ENCODE assay signal across 24 mouse cellular contexts in genomic region chr13:110450056-110450455, GRCm38 (mm10). TPM values are rescaled to one million over a fixed set of nuclear protein-coding genes. Genes with fewer than 3 reads are reported as not detected.
A peak's percentile ranks its signal among the peaks of the same experiment; 100 is the strongest.
DNase-seq lines count a peak whose midpoint lies in the region; ATAC-seq and TF ChIP-seq lines count a peak whose summit lies in the region.
"Had no signal": no experiment of that assay in that cellular context is flagged by ENCODE, and none has a peak within 500 bp of the region (broad histone marks: within the 10 kb centered on the region; RNA-seq: fewer than 3 reads in every experiment).

No protein-coding gene starts in this region.

- H3K9me3 ChIP-seq in intestine, embryonic 14.5 days (ENCODE audit: control insufficient read depth, low read length), result no peaks in the 10 kb centered on the region
- no peaks in the 10 kb centered on the region for H3K9me3 ChIP-seq in intestine, embryonic 15.5 days
- no peaks in the 10 kb centered on the region for H3K9me3 ChIP-seq in intestine, embryonic 16.5 days (ENCODE audit: control insufficient read depth, low read length)
- H3K9me3 ChIP-seq in intestine, postnatal 0 days (ENCODE audit: control insufficient read depth), result no peaks in the 10 kb centered on the region
- H3K9me3 ChIP-seq in midbrain, embryonic 15.5 days, result no peaks in the 10 kb centered on the region

- no peak overlapping the region for H3K4me3 ChIP-seq in intestine, embryonic 14.5 days (ENCODE audit: low read depth, low read length)
- H3K4me3 ChIP-seq in intestine, embryonic 15.5 days (replicated peaks), result no peak overlapping the region
- H3K4me3 ChIP-seq in intestine, embryonic 16.5 days (ENCODE audit: low read length), result no peak overlapping the region
- H3K4me3 ChIP-seq in intestine, postnatal 0 days (ENCODE audit: low read depth, low read length), result no peak overlapping the region
- no peak overlapping the region for H3K4me3 ChIP-seq in midbrain, embryonic 15.5 days

- no peak for TF ChIP-seq CTCF in intestine, postnatal 0 days (IDR thresholded peaks at IDR 0.05; ENCODE audit: low read depth)

- DNase-seq in intestine, embryonic 14.5 days (ENCODE audit: low spot score), result no peak
- no peak for DNase-seq in cerebellum, adult 8-10 months
- no peak for DNase-seq in c-Kit-positive CD71-positive TER-119-positive erythroid progenitor cells, embryonic 14.5 days (ENCODE audit: low spot score)
- DNase-seq: adrenal gland, adult 2 months; adrenal gland, adult 8-10 months; adrenal gland, postnatal 10 days; adrenal gland, postnatal 14 days; adrenal gland, postnatal 25 days; adrenal gland, postnatal 36 days; B cell, adult 2 months; cerebellum, adult 11 months; cerebellum, adult 11-12 months; cerebellum, adult 18-20 months had no signal

- H3K4me1 ChIP-seq in intestine, embryonic 14.5 days (replicated peaks; ENCODE audit: control insufficient read depth, insufficient read depth, low read length), result peaks cover 4% of the 10 kb centered on the region
- no peaks in the 10 kb centered on the region for H3K4me1 ChIP-seq in intestine, embryonic 15.5 days (replicated peaks)
- H3K4me1 ChIP-seq in intestine, embryonic 16.5 days (ENCODE audit: control insufficient read depth, insufficient read depth, low read length), result peaks cover 6% of the 10 kb centered on the region
- H3K4me1 ChIP-seq in intestine, postnatal 0 days (replicated peaks; ENCODE audit: control insufficient read depth, insufficient read depth, low read length), result no peaks in the 10 kb centered on the region
- H3K4me1 ChIP-seq in midbrain, embryonic 15.5 days, result no peaks in the 10 kb centered on the region

- H3K27me3 ChIP-seq in intestine, embryonic 14.5 days (replicated peaks; ENCODE audit: control insufficient read depth, insufficient read depth, low read length), result no peaks in the 10 kb centered on the region
- H3K27me3 ChIP-seq in intestine, embryonic 15.5 days (replicated peaks), result no peaks in the 10 kb centered on the region
- no peaks in the 10 kb centered on the region for H3K27me3 ChIP-seq in intestine, embryonic 16.5 days (replicated peaks; ENCODE audit: control insufficient read depth, insufficient read depth, low read length)
- no peaks in the 10 kb centered on the region for H3K27me3 ChIP-seq in intestine, postnatal 0 days (replicated peaks; ENCODE audit: control insufficient read depth, insufficient read depth, low read length)
- H3K27me3 ChIP-seq in midbrain, embryonic 15.5 days (replicated peaks), result 0 out of 2 replicates have a peak, but pooled peaks cover 3% of the 10 kb centered on the region
- H3K27me3 ChIP-seq: CH12.LX, Patski had no signal

- 57% methylated on average over 4 of the region's 4 CpGs for WGBS in intestine, embryonic 14.5 days
- 55% methylated on average over 4 of the region's 4 CpGs for WGBS in intestine, embryonic 15.5 days
- 54% methylated on average over 4 of the region's 4 CpGs for WGBS in intestine, embryonic 16.5 days
- WGBS in intestine, postnatal 0 days, result 39% methylated on average over 4 of the region's 4 CpGs
- WGBS in midbrain, embryonic 15.5 days, result 49% methylated on average over 4 of the region's 4 CpGs

- H3K9ac ChIP-seq in intestine, embryonic 14.5 days (ENCODE audit: low read length), result no peak overlapping the region
- H3K9ac ChIP-seq in intestine, embryonic 15.5 days, result no peak overlapping the region
- no peak overlapping the region for H3K9ac ChIP-seq in intestine, embryonic 16.5 days (ENCODE audit: low read depth, low read length)
- no peak overlapping the region for H3K9ac ChIP-seq in intestine, postnatal 0 days (ENCODE audit: low read depth, low read length)
- no peak overlapping the region for H3K9ac ChIP-seq in midbrain, embryonic 15.5 days

- no peaks in the 10 kb centered on the region for H3K36me3 ChIP-seq in intestine, embryonic 14.5 days (ENCODE audit: control insufficient read depth, insufficient read depth, low read length)
- no peaks in the 10 kb centered on the region for H3K36me3 ChIP-seq in intestine, embryonic 15.5 days
- H3K36me3 ChIP-seq in intestine, embryonic 16.5 days (ENCODE audit: control insufficient read depth, insufficient read depth, low read length), result no peaks in the 10 kb centered on the region
- no peaks in the 10 kb centered on the region for H3K36me3 ChIP-seq in intestine, postnatal 0 days (ENCODE audit: control insufficient read depth, insufficient read depth)
- no peaks in the 10 kb centered on the region for H3K36me3 ChIP-seq in midbrain, embryonic 15.5 days (replicated peaks)
- H3K36me3 ChIP-seq: G1E had no signal

- no peak overlapping the region for H3K4me2 ChIP-seq in intestine, embryonic 14.5 days (ENCODE audit: low read length)
- H3K4me2 ChIP-seq in intestine, embryonic 15.5 days (replicated peaks), result no peak overlapping the region
- no peak overlapping the region for H3K4me2 ChIP-seq in intestine, embryonic 16.5 days (ENCODE audit: low read depth, low read length)
- H3K4me2 ChIP-seq in intestine, postnatal 0 days (replicated peaks; ENCODE audit: low read depth), result no peak overlapping the region
- no peak overlapping the region for H3K4me2 ChIP-seq in midbrain, embryonic 15.5 days

- 0 out of 2 replicates have a peak, but pooled peaks have one; percentile 43 for ATAC-seq in intestine, embryonic 14.5 days (replicated peaks; ENCODE audit: low FRiP score, low TSS enrichment, low read depth)
- ATAC-seq in intestine, embryonic 15.5 days, result peak; percentile 72
- ATAC-seq in intestine, embryonic 16.5 days, result peak; percentile 88
- 0 out of 2 replicates have a peak, but pooled peaks have one; percentile 56 for ATAC-seq in intestine, postnatal 0 days
- ATAC-seq in monocyte, adult 5-6 weeks (replicated peaks; ENCODE audit: insufficient number of reproducible peaks, low FRiP score, low TSS enrichment, poor library complexity, severe bottlenecking), result no peak
- ATAC-seq in midbrain, embryonic 15.5 days (replicated peaks), result no peak
- ATAC-seq: activated CD4-positive, CD25-positive, alpha-beta regulatory T cell, adult 4 months; CD4-positive, CD25-positive, alpha-beta regulatory T cell, adult 4 months; Patski had no signal

- no peak overlapping the region for H3K27ac ChIP-seq in intestine, embryonic 14.5 days (ENCODE audit: low read depth)
- H3K27ac ChIP-seq in intestine, embryonic 15.5 days, result no peak overlapping the region
- no peak overlapping the region for H3K27ac ChIP-seq in intestine, embryonic 16.5 days (ENCODE audit: low read length)
- H3K27ac ChIP-seq in intestine, postnatal 0 days (ENCODE audit: low read depth, low read length), result no peak overlapping the region
- H3K27ac ChIP-seq in midbrain, embryonic 15.5 days, result no peak overlapping the region

RNA-seq across cellular contexts. Expression of gene Plk2, which starts 55.2 kb away (rescaled TPM):
- 74.4 and 80.1 TPM in 2 replicates for polyA plus RNA-seq in intestine, embryonic 14.5 days (2014; fragmentation: Nextera tagmentation; extraction: Ambion mirVana)
- 71.0 and 72.1 TPM in 2 replicates for polyA plus RNA-seq in intestine, embryonic 15.5 days (2015; fragmentation: Nextera tagmentation; extraction: Ambion mirVana)
- polyA plus RNA-seq in intestine, embryonic 16.5 days (2015; fragmentation: Nextera tagmentation; extraction: Ambion mirVana), result 56.6 and 61.9 TPM in 2 replicates
- polyA plus RNA-seq in intestine, postnatal 0 days (2015; fragmentation: Nextera tagmentation; extraction: Ambion mirVana), result 16.4 and 19.0 TPM in 2 replicates
- 76.3 to 137 TPM (median 92.8 TPM) in 3 replicates for total RNA-seq in monocyte, adult 5-6 weeks (2017)
- polyA plus RNA-seq in midbrain, embryonic 15.5 days (2015; fragmentation: Nextera tagmentation; extraction: Ambion mirVana), result 154 and 173 TPM in 2 replicates
- total RNA-seq: MEL had no signal
- polyA plus RNA-seq: G1E had no signal

Comparison
In these comparisons a context has a peak if more than half of its experiments do, and no peak if none do; other contexts are left out.
1. ATAC-seq: peak in intestine, embryonic 14.5 days (single experiment), intestine, embryonic 15.5 days (single experiment), intestine, embryonic 16.5 days (single experiment) and intestine, postnatal 0 days (single experiment); none in monocyte, adult 5-6 weeks (single experiment) and midbrain, embryonic 15.5 days (single experiment).